Mouse (Mus musculus) splenic B cell, adult 2 months (primary cell): ENCODE measurements around the gene Ccdc155.

Experiments
- DNase-seq: peaks from one replicate; pipeline ENCODE4 v3.0.0-alpha.2; 2011; ENCODE audit warnings: low read depth, low spot score
- H3K27me3 ChIP-seq: 2 replicates; pipeline ENCODE4 v1.6.1; 2012; ENCODE audit warnings: mild to moderate bottlenecking, low read length, moderate library complexity, mixed read lengths; ENCODE audit not compliant: control insufficient read depth, poor library complexity, insufficient read depth, severe bottlenecking
- H3K36me3 ChIP-seq: 2 replicates; pipeline ENCODE4 v1.6.1; 2012; ENCODE audit warnings: mild to moderate bottlenecking, low read length, moderate library complexity, mixed read lengths; ENCODE audit not compliant: control insufficient read depth, poor library complexity, insufficient read depth, severe bottlenecking

The Ccdc155 gene

DNA sequence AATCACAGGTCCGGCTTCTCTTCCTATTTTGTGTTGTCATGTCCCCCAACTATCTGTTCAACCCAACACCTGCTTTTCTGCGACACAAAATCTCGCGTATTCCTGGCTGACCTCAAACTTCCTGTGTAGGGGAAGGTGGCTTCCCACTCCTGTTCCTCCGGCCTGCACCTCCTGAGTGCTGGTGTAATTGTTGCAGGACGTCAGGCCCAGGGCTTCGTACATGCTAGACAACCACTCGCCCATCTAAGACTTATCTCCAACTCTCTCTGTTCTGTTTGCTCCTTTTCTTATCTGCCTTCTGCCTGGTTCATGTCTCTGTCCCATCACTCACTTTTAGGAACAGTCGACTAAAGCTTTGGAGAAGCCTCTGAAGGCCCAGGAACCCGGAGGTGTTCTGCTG lies 6.4 kb upstream of the Ccdc155 start:
- Histone ChIP-seq H3K27me3 (no peaks in the 10 kb centered on the region), H3K36me3 (no peaks in the 10 kb centered on the region)
- DNase-seq = no peak

DNA sequence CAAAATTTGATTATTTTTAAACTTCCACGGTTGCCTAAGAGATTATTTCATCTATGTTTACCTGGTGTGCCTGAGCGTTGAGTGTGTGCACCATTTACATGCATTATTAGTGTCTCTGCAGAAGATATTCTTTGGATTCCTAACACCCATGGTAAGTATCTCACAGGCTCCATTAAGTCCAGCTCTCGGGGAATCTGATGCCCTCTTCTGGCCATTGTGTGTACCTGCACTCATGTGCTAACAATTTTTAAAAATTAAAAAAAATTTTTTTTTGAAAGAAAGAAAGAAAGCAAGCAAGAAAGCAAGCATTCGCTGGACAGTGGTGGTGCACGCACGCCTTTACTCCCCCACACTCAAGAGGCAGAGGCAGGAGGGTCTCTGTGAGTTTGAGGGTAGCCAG lies 3.6 kb upstream of the Ccdc155 start:
- no peaks in the 10 kb centered on the region for H3K27me3 ChIP-seq
- DNase-seq = no peak
- no peaks in the 10 kb centered on the region for H3K36me3 ChIP-seq

DNA sequence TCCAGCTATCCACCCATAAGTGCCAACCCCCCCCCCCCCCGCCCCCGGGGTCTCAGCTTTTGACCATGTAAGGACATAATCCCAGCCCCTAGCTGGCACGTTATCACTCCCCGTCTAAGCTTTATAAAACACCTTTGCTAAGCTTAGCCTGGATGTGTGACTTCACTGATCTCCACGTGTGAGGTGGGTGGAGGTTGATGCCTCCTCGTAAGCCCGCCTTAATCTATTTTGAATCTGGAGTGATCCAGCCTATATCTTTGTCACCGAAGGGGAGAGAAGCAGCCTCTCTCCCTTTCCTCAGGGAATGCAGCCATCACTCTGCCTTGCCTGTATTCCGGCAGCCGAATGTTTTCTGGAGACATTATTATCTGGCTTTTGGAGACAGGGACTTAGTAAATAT lies 2.0 kb downstream of the Ccdc155 start:
- DNase-seq = no peak
- Histone ChIP-seq H3K36me3 (no peaks in the 10 kb centered on the region), H3K27me3 (no peaks in the 10 kb centered on the region)

DNA sequence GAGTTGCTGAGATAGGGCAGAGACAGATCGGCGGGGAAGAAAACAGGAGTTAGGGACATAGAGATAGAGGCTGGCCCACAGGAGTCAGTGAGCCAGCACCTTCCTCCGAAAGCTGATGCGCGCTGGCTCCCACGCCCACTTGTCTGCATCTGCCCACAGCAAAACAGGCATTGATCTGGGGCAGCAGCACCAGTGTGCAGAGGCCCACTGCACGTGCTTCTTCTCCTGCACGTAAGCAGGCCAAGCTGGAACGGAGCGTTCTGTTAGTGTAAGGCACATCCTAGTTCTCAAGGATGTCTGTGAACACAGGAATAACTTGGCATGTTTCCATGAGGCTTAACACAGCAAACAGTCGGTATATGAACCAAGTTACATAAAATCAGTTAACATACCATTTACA lies 5.7 kb downstream of the Ccdc155 start:
- Histone ChIP-seq H3K27me3 (no peaks in the 10 kb centered on the region), H3K36me3 (no peaks in the 10 kb centered on the region)
- DNase-seq = no peak

DNA sequence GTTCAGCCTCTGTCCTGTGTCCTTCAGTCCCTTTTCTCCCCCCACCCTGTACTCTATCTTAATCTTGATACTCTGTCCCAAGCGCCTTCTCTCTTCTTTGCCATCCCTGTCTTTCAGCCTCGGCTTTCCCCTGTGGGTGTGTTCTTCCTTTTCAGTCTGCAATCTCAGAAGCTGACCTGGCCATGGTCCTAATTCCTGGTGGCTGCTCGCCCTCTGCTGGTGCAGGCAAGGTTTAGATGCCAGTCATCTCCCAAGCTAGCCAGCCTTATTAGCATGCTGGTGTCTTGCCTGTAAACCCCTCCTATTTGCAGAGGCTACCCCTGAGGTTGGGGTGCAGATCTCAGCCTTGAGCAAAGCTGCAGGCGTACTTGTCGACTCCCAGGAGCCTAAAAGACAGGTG lies 6.3 kb downstream of the Ccdc155 start:
- H3K27me3 ChIP-seq = no peaks in the 10 kb centered on the region
- H3K36me3 ChIP-seq = no peaks in the 10 kb centered on the region
- DNase-seq = peak; percentile 81

DNA sequence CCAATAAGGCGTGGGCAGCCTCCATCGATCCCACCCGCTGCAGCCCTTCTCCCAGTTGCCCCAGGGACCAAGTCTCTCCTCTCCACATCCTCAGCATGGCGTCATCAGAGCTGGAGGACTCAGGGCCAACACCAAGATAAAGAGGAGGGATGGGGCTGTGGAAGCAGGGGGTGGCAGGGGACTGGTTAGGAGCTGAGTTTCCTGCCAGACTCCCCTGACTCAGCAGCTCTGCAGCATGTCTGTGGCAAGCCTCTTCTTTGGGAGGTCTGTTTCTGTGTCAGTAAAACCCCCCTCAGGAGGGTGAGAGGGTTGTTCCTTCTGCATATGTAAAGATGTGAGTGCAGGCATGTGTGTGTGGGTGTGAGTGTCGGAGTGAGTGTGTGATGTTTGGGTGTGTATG lies 7.7 kb downstream of the Ccdc155 start:
- no peaks in the 10 kb centered on the region for H3K27me3 ChIP-seq
- H3K36me3 ChIP-seq = no peaks in the 10 kb centered on the region
- no peak for DNase-seq

DNA sequence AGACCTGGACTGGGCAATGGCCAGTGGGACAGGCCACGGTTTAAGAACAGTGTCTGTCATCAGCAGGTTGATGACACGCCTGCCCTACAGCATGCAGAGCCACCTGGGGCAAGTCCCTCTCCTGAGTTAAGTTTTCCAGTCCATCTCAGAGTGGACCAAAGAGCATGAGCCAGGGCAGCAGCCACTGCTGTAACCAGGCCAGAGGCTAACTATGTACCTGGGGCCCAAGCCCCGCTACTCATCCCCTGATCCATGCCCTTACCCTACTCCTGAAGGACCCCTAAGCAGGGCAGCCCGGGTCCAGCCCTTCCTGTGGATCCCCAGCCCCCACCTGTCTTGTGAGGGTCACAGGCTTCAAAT lies 8.5 kb downstream of the Ccdc155 start:
- Histone ChIP-seq H3K36me3 (no peaks in the 10 kb centered on the region), H3K27me3 (no peaks in the 10 kb centered on the region)
- DNase-seq = no peak

DNA sequence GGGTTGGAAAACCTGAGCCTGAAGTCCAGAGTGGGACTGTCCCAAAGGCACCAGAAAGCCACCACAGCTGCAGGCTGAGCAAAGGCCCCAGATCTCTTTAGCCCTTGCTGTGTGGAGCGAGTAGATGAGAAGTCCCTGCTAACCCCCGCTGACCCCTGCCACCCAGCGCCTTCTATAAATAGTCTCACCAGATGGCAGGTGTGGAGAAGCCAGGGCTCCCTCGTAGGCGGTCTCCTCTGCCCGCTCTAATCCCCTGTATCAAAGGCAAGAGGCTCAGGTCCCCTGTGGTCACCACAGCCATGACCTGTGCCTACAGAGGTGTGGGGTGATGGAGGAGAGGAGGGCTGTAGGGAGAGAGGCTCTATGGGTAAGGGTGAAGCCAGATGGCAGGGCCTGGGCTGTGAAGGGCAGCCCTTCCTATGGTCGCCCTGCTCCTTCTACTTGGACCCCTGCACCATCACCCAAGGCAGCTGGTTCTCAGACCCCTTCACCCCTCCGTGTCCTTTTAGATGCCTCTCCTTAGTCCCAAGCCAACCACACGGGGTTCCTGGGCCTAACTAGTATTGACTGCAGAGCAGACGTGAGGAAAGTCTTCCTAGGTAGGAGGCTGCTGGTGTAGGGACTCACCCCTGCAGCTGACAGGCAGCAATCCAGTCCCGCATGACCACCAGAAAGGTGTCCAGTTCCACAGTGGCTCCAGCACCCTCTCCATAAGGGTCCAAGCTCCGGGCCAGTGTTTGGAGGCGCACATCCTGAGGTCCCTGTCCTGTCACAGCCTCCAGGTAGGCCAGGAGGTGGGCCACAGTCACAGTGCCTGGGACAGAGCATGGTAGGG lies 9.1 kb downstream of the Ccdc155 start:
- no peaks in the 10 kb centered on the region for H3K27me3 ChIP-seq
- no peak for DNase-seq

DNA sequence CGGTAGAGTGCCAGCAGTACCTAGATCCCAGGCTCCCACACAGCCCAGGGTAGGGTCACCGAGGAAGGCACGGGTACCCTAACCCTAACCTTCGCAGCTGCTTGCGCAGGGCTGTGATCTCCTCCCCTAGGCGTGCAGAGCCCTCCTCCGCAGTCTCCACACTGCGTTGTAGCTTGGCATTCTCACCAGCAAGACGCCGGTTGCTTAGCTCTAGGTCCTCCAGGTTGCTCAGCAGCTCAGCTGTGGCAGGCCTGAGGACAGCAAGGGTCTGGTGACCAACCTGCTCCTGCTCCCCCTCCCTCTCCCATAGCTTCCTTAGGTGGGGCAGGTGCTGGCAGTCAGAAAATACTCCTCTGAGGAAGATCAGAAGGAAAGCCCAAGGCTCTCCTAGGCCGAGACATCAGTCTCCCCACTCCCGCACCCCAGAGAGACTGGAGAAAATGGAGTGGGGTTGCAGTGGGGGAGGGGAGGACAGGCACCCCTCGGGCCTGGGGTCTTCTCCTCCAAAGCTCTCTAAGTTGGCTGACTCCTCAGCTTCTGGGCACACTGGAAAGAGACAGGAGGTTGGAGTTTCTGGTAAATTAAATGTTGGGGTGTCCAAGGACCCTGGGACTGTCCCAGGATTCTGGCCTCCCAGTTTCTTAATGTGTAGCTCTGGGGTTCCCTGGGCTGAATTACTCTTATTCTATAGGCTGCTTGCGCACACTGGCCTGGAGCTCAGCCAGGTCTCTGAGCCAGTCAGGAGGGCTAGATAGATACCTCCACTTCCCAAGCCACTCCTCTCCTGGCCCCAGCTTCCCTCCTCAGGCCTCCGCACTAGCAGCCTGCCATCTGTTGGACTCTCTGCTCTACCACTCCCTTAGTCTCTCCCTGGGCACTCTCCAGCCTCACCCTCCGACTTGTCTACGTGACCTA lies 10.6 kb downstream of the Ccdc155 start:
- Histone ChIP-seq H3K36me3 (no peaks in the 10 kb centered on the region), H3K27me3 (no peaks in the 10 kb centered on the region)
- DNase-seq = no peak

More for the DNA sequence above, 9.1 kb downstream of the Ccdc155 start:
- no peaks in the 10 kb centered on the region for H3K36me3 ChIP-seq

DNA sequence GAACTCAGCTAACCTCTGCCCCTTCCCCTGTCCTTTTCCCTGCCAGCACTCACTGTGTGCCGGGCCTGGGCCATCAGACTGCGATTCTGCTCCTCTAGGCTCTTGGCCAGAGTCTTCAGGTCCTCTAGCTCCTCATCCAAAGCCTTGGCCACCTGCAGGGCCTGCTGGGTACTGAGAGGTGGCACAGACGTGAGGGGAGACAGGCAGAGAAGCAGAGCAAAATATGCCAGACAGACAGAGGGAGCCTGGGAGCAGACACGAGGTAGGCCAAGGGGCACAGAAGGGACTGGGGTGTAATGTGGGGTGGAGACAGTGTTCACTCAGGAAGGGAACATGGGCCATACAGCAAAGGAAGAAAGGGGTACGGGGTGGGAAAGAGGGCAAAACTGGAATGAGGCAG lies 11.3 kb downstream of the Ccdc155 start:
- no peaks in the 10 kb centered on the region for H3K27me3 ChIP-seq

DNA sequence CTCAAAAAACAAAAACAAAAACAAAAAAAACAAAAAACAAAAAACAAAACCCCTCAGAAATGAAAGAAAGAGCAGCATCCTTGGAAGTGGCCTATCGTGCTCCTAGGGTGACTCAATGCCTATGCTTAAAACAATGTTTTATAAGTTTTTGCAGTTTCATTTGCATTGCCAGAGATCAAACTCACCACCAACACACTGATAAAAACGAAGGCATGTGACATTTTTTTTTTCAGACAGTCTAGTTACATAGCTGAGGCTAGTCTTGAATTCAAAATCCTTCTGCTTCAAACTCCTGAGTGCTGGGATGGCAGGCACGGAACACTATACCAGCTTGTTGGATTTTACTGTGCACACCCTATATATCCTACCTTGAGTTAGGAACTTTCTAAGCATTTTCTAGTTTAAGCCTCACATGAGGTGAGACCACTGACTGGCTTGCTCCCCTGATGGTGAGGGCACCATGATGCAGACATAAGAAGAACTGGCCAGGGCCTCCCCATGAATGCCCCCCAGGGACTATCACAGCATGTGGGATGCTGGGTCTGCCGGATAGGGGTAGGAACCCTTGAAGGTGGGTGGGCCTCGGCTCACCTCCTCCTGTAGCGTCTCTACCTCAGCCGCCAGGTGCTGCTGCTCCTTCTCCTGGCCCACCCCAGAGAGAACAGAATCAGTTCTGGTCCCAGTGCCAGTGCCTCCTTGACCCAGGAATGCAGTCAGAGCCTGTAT lies 11.9 kb downstream of the Ccdc155 start:
- DNase-seq = no peak
- Histone ChIP-seq H3K27me3 (no peaks in the 10 kb centered on the region), H3K36me3 (no peaks in the 10 kb centered on the region)

More for the DNA sequence above, 11.3 kb downstream of the Ccdc155 start:
- DNase-seq = no peak
- no peaks in the 10 kb centered on the region for H3K36me3 ChIP-seq

DNA sequence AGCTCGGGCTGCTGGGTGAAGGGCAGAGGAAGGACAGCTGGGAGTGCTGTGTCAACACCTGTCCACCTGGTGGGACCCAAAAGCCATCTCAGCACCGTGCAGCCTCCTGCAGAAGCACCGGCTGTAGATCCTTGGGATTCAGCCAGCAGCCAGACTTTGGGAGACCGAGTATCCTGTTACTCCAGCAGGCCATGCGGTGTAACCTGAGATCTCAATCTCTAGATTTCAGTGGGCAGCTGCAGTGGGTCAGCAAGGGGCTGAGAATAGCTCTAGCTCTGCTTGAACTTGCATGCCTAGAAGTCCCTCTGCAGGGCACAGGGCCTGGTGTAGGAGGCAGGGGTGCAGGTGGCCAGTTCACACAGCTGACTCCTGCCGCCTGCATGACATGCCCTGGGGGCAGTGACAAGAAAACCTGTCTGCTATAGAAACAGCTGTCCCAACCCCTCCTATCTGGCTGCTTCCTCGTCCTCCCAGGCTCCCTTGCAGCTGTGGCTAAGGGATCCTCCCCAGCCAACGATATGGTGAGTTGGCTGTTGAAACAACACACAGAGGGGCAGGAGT lies 12.8 kb downstream of the Ccdc155 start:
- H3K27me3 ChIP-seq = no peaks in the 10 kb centered on the region
- no peak for DNase-seq
- no peaks in the 10 kb centered on the region for H3K36me3 ChIP-seq

DNA sequence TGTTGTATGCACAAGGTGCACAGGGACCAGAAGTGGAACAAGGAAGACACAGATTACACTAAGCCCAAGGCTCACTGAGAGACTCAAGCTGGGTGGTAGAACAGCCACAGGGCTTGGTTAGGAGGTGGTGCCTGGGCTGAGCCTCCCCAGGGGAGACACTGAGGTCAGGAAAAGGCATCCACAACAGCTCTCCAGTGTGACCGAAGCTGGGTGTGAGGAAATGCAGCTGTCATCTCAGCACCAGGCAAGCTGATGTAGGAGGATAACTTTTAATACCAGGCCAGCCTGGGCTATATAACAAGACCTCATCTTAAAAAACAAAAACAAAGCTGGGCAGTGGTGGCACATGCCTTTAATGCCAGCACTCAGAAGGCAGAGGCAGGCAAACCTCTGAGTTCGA lies 13.5 kb downstream of the Ccdc155 start:
- DNase-seq = no peak
- no peaks in the 10 kb centered on the region for H3K36me3 ChIP-seq
- no peaks in the 10 kb centered on the region for H3K27me3 ChIP-seq

DNA sequence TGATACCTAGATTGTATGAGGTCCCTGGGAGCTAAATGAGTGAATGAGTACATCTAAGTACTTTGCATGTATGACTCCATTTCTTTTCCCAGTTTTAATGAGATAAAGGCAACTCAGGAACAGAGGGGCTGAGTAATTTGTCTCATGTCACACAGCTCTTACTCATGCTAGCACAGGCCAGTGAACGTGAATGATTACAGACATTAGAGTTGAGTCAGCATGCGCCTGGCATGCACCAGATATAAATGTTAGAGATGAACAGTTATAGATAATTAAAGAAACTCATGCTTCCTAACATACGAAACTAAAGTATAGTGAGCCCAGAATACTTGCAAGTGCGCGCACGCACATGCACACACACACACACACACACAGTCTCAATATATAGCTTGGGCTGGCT lies 14.5 kb downstream of the Ccdc155 start:
- Histone ChIP-seq H3K27me3 (no peaks in the 10 kb centered on the region), H3K36me3 (no peaks in the 10 kb centered on the region)
- no peak for DNase-seq
